Mouse (Mus musculus): ENCODE measurements around the gene Slc41a2. TPM values are rescaled to one million over a fixed set of nuclear protein-coding genes. Genes with fewer than 3 reads are reported as not detected.

Gene Slc41a2
- polyA plus RNA-seq, 1 experiment, result 11.5 TPM

DNA sequence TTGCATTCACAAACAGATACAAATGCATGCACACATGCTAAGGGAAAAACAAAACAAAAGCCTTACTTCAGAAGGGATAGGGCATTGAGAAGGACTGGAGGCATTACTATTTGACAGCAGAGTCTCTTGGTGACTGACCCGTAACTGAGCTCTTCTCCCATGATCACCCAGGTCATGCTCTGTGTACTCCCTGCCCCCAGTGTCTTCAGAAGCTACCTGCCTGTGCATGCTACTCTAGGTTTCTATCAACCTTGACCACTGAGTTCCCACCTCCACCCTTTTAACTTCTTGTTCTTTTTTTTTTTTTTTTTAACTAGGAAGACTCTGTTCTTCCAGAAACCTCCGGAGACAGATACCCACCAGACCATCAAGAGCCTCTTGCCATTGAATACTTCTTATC lies 13.0 kb upstream of the Slc41a2 start:
- WGBS, result 86% methylated on average over 2 of the region's 2 CpGs

DNA sequence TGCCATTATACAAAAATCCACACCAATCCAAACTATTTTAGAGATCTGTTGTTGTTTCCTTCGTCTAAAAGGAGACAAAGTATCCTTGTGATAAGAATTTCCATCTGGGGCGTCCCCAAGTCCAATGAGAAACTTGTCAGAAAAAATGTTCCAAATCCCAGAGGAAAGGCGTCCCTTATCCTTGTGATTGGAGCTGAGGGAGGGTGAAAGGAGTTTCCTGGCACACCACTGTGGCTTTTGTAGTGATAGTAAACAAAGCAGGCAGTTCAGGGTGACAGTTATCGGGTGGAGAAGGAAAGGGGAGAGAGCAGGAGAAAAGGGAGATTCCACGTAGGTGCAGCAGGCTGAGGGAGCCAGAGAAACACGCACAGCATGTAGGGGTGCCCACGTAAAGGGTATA lies 9.8 kb upstream of the Slc41a2 start:
- Histone ChIP-seq H3K4me1 (ENCODE audit: control insufficient read depth, insufficient read depth, insufficient read length, low read length) (peaks cover 6% of the 10 kb centered on the region; the same call in 1 of the 2 replicates), H3K36me3 (ENCODE audit: control insufficient read depth, insufficient read depth, low read length) (no peaks in the 10 kb centered on the region), H3K4me3 (ENCODE audit: low read depth, low read length) (no peak overlapping the region), H3K27ac (ENCODE audit: insufficient read depth, low read depth, low read length) (no peak overlapping the region), H3K27me3 (ENCODE audit: control insufficient read depth, insufficient read depth, low read length) (no peaks in the 10 kb centered on the region)
- 26% methylated on average over 7 of the region's 7 CpGs for WGBS
- TF ChIP-seq CTCF (IDR thresholded peaks at IDR 0.05; ENCODE audit: extremely low read depth, insufficient read length, insufficient replicate concordance, low read depth, low read length) (no peak), POLR2A (IDR thresholded peaks at IDR 0.05; ENCODE audit: low read depth, low read length) (no peak)

More for the DNA sequence above, 13.0 kb upstream of the Slc41a2 start:
- H3K27ac ChIP-seq (ENCODE audit: insufficient read depth, low read depth, low read length), result no peak overlapping the region
- H3K27me3 ChIP-seq (ENCODE audit: control insufficient read depth, insufficient read depth, low read length), result no peaks in the 10 kb centered on the region
- no peaks in the 10 kb centered on the region for H3K4me1 ChIP-seq (ENCODE audit: control insufficient read depth, insufficient read depth, insufficient read length, low read length)
- H3K4me3 ChIP-seq (ENCODE audit: low read depth, low read length), result no peak overlapping the region
- no peak for TF ChIP-seq CTCF (IDR thresholded peaks at IDR 0.05; ENCODE audit: extremely low read depth, insufficient read length, insufficient replicate concordance, low read depth, low read length)
- TF ChIP-seq POLR2A (IDR thresholded peaks at IDR 0.05; ENCODE audit: low read depth, low read length), result no peak
- H3K36me3 ChIP-seq (ENCODE audit: control insufficient read depth, insufficient read depth, low read length), result no peaks in the 10 kb centered on the region

DNA sequence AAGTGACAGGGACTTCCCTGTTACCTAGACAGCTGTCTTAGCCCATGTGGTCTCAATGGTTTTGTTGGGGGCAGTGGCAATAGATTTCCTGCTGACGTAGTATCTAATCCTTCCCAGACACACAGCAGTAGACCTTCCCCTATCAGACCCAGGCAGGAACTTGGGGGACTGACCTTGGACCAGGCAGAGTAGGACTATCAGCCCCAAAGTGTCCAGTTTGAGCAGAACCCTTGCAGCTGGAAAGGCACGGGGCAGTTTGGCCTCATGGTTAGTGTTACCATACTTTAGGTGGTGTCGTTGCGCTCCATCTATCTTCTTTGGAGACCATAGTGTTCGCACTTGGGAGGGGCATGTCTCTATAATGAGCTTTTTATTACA lies 8.7 kb upstream of the Slc41a2 start:
- 93% methylated on average over 5 of the region's 5 CpGs for WGBS
- Histone ChIP-seq H3K27me3 (ENCODE audit: control insufficient read depth, insufficient read depth, low read length) (no peaks in the 10 kb centered on the region), H3K36me3 (ENCODE audit: control insufficient read depth, insufficient read depth, low read length) (no peaks in the 10 kb centered on the region), H3K4me3 (ENCODE audit: low read depth, low read length) (no peak overlapping the region), H3K27ac (ENCODE audit: insufficient read depth, low read depth, low read length) (no peak overlapping the region), H3K4me1 (ENCODE audit: control insufficient read depth, insufficient read depth, insufficient read length, low read length) (peaks cover 6% of the 10 kb centered on the region; the same call in 1 of the 2 replicates)
- TF ChIP-seq CTCF (IDR thresholded peaks at IDR 0.05; ENCODE audit: extremely low read depth, insufficient read length, insufficient replicate concordance, low read depth, low read length) (no peak), POLR2A (IDR thresholded peaks at IDR 0.05; ENCODE audit: low read depth, low read length) (no peak)

DNA sequence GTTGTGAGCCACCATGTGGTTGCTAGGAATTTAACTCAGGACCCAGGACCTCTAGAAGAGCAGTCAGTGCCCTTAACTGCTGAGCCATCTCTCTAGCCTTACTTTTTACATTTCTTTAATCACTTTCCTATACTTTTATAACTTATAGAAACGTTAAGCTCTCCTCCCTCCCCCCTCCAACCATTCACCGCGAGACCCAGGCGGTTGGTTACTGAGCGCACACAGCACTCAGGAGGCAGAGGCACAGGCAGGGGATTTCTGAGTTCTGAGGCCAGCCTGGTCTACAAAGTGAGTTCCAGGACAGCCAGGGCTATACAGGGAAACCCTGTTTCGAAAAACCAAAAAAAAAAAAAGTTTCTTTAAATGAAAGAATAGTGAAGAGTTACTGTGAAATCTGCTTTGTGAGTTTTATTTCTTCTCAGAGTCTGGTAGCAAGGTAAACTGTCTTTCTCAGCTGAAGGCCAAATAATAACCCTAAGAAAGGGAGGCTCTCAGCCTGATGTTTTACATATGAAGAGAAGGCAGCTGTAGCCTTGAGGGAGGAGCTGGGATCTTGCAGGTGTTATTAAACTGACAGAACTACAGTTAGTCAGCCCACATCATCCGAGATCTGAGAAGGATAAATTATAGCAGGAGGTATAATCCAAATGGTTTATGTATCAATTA lies 8.1 kb upstream of the Slc41a2 start:
- Histone ChIP-seq H3K4me3 (ENCODE audit: low read depth, low read length) (no peak overlapping the region), H3K36me3 (ENCODE audit: control insufficient read depth, insufficient read depth, low read length) (no peaks in the 10 kb centered on the region), H3K4me1 (ENCODE audit: control insufficient read depth, insufficient read depth, insufficient read length, low read length) (peaks cover 6% of the 10 kb centered on the region; the same call in 1 of the 2 replicates), H3K27ac (ENCODE audit: insufficient read depth, low read depth, low read length) (no peak overlapping the region), H3K27me3 (ENCODE audit: control insufficient read depth, insufficient read depth, low read length) (no peaks in the 10 kb centered on the region)
- WGBS, result 73% methylated on average over 7 of the region's 7 CpGs
- no peak for TF ChIP-seq POLR2A (IDR thresholded peaks at IDR 0.05; ENCODE audit: low read depth, low read length)
- no peak for TF ChIP-seq CTCF (IDR thresholded peaks at IDR 0.05; ENCODE audit: extremely low read depth, insufficient read length, insufficient replicate concordance, low read depth, low read length)

DNA sequence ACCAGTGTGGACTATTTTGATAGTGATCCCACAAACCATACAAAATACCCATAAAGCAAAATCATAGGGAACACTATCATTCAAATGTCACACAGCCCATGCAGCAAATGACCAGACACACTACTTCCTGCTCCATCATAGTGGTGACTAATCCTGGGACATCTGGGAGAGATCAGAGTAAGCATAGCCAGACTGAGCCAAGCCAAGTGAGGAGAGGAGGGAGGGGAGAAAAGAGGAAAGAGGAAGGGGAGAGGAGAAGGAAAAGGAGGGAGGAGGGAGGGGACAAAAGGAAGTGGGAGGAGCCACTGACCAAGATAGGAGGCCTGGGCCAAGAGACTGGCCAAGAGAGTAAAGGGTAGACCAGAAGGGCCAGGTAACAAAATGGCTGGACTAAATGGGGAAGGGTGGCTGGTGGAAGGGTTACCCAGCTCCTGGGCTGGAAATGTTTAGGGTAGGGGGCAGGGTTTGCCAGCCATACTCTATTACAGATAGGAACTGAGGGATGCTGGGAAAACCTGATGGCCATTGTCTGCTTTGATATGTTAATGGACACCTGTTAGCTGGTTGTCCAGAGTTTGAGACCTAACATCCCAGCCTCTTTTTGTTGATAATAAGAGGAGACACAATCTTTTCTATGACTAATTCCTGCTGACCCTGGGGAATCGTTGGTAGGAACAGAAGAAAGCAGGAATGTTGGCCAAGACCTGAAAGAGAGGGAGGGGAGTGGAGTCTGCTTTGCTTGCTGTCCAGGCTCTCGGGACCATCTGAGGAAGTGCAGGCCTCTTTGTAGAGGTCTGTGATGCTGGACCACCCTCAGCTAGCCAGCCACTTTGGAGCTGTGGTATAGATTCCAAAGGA lies 6.4 kb upstream of the Slc41a2 start:
- TF ChIP-seq CTCF (IDR thresholded peaks at IDR 0.05; ENCODE audit: extremely low read depth, insufficient read length, insufficient replicate concordance, low read depth, low read length) (no peak), POLR2A (IDR thresholded peaks at IDR 0.05; ENCODE audit: low read depth, low read length) (no peak)
- H3K27me3 ChIP-seq (ENCODE audit: control insufficient read depth, insufficient read depth, low read length), result no peaks in the 10 kb centered on the region
- H3K36me3 ChIP-seq (ENCODE audit: control insufficient read depth, insufficient read depth, low read length), result no peaks in the 10 kb centered on the region
- no peak overlapping the region for H3K4me3 ChIP-seq (ENCODE audit: low read depth, low read length)
- peaks cover 6% of the 10 kb centered on the region; the same call in 1 of the 2 replicates for H3K4me1 ChIP-seq (ENCODE audit: control insufficient read depth, insufficient read depth, insufficient read length, low read length)
- WGBS, result 76% methylated on average over 2 of the region's 2 CpGs
- H3K27ac ChIP-seq (ENCODE audit: insufficient read depth, low read depth, low read length), result no peak overlapping the region

DNA sequence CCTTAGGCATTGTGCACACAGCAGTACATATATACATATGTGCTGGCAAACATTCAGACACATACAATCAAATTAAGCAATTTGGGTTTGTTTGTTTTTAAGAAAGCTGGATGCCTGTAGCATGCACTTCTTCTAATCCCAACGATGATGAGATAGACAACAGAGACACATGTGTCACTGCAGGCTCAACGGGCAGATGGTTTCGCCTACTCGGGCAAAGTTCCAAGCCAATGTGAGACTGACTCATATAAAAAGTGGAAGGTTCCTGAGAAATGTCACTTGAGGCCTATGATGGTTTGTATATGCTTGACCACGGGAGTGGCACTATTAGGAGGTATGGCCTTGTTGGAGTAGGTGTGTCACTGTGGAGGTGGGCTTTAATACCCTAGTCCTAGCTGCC lies 5.5 kb upstream of the Slc41a2 start:
- H3K27me3 ChIP-seq (ENCODE audit: control insufficient read depth, insufficient read depth, low read length), result no peaks in the 10 kb centered on the region
- H3K4me1 ChIP-seq (ENCODE audit: control insufficient read depth, insufficient read depth, insufficient read length, low read length), result peaks cover 6% of the 10 kb centered on the region; the same call in 1 of the 2 replicates
- no peak overlapping the region for H3K4me3 ChIP-seq (ENCODE audit: low read depth, low read length)
- no peaks in the 10 kb centered on the region for H3K36me3 ChIP-seq (ENCODE audit: control insufficient read depth, insufficient read depth, low read length)
- TF ChIP-seq CTCF (IDR thresholded peaks at IDR 0.05; ENCODE audit: extremely low read depth, insufficient read length, insufficient replicate concordance, low read depth, low read length), result no peak
- no peak for TF ChIP-seq POLR2A (IDR thresholded peaks at IDR 0.05; ENCODE audit: low read depth, low read length)
- WGBS, result 27% methylated on average over 5 of the region's 5 CpGs
- H3K27ac ChIP-seq (ENCODE audit: insufficient read depth, low read depth, low read length), result no peak overlapping the region

DNA sequence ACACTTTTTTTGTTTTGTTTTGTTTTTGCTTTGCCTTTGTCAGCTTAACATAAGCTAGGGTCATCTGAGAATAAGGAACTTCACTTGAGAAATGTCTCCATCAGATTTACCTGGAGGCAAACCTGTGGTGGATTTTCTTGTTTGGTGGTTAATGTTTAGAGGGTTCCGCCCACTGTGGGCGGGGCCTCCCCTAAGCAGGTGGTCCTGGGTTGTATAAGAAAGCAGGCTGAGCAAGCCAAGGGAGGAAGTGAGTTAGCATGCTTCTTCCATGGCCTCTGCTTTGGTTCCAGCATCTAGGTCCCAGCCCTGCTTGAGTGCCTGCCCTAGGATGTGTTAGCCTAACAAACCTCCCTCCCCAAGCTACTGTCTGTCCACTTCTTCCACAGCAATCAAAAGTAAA lies 3.5 kb upstream of the Slc41a2 start:
- TF ChIP-seq CTCF (IDR thresholded peaks at IDR 0.05; ENCODE audit: extremely low read depth, insufficient read length, insufficient replicate concordance, low read depth, low read length), result no peak
- TF ChIP-seq POLR2A (IDR thresholded peaks at IDR 0.05; ENCODE audit: low read depth, low read length), result no peak
- Histone ChIP-seq H3K36me3 (ENCODE audit: control insufficient read depth, insufficient read depth, low read length) (no peaks in the 10 kb centered on the region), H3K4me1 (ENCODE audit: control insufficient read depth, insufficient read depth, insufficient read length, low read length) (peaks cover 6% of the 10 kb centered on the region; the same call in 1 of the 2 replicates), H3K4me3 (ENCODE audit: low read depth, low read length) (no peak overlapping the region), H3K27me3 (ENCODE audit: control insufficient read depth, insufficient read depth, low read length) (no peaks in the 10 kb centered on the region; the same call in 1 of the 2 replicates), H3K27ac (ENCODE audit: insufficient read depth, low read depth, low read length) (no peak overlapping the region)
- WGBS, result 18% methylated on average over 2 of the region's 2 CpGs

All from small intestine, adult 2 months (tissue).